7 mouse cellular contexts compared by ENCODE assay signal in the genomic region with DNA sequence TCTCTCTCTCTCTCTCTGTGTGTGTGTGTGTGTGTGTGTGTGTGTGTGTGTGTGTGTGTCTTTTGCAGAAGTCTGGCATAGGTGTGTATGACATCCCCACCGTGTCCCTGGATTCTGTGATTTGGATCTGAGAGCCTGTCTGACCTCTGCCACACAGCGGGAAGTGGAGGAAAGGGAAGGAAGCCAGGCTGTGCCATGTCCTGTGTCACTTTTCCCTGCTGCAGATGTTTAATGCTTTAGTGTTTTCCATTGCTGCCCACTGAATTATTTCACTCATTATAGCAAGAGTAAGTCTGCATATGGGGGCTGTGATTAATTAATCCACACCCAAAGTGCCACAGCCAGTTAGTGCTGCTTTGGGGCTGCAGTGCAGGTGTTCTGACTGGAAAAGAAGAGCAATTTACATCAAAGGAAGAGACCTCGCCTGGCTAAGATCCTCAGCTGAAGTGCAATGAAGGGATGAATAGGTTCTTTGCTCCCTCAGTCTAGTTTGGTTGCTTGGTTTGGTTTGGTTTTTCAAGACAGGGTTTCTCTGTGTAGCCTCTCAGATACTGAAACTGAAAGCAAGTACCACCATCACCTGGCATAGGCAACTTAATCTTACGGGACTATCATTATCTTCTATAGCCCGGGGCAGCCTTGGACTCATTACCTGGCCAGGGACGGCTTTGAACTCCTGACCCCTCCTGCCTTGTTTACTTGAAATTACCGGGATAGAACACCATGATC. TPM values are rescaled to one million over a fixed set of nuclear protein-coding genes. Genes with fewer than 3 reads are reported as not detected.
DNase-seq lines count a peak whose midpoint lies in the region; ATAC-seq and TF ChIP-seq lines count a peak whose summit lies in the region.

No protein-coding gene starts in this region.

- no peak for TF ChIP-seq EP300 in stomach, postnatal 0 days (optimal IDR thresholded peaks at IDR 0.05)

- peak overlapping the region; percentile 62; the same call in 1 of the 2 replicates for H3K9ac ChIP-seq in forebrain, embryonic 14.5 days (ENCODE audit: low read length)
- peak overlapping the region; percentile 65; the same call in 1 of the 2 replicates for H3K9ac ChIP-seq in limb, embryonic 13.5 days
- H3K9ac ChIP-seq in stomach, postnatal 0 days (ENCODE audit: low read length), result no peak overlapping the region

- H3K4me1 ChIP-seq in forebrain, embryonic 14.5 days (ENCODE audit: control insufficient read depth, insufficient read depth, low read length), result peaks cover 12% of the 10 kb centered on the region
- peaks cover 45% of the 10 kb centered on the region for H3K4me1 ChIP-seq in limb, embryonic 13.5 days
- H3K4me1 ChIP-seq in stomach, postnatal 0 days (replicated peaks; ENCODE audit: control insufficient read depth, insufficient read depth), result no peaks in the 10 kb centered on the region

- H3K4me3 ChIP-seq in forebrain, embryonic 14.5 days (ENCODE audit: low read depth, low read length), result peak overlapping the region; percentile 40; the same call in 1 of the 2 replicates
- peak overlapping the region; percentile 47 for H3K4me3 ChIP-seq in limb, embryonic 13.5 days
- no peak overlapping the region for H3K4me3 ChIP-seq in stomach, postnatal 0 days (ENCODE audit: low read depth, low read length)

- 0 out of 2 replicates have a peak overlapping the region, but pooled peaks have one; percentile 64 for H3K27ac ChIP-seq in forebrain, embryonic 14.5 days (ENCODE audit: low read depth, low read length)
- peak overlapping the region; percentile 84 for H3K27ac ChIP-seq in limb, embryonic 13.5 days
- H3K27ac ChIP-seq in stomach, postnatal 0 days (replicated peaks), result peak overlapping the region; percentile 73; the same call in 1 of the 2 replicates

- TF ChIP-seq CTCF in stomach, postnatal 0 days (IDR thresholded peaks at IDR 0.05; ENCODE audit: low read depth), result no peak

- ATAC-seq in forebrain, embryonic 14.5 days, result no peak
- ATAC-seq in limb, embryonic 13.5 days (ENCODE audit: low FRiP score, low read depth), result no peak
- ATAC-seq in stomach, postnatal 0 days (ENCODE audit: low FRiP score, low TSS enrichment), result no peak

- no peaks in the 10 kb centered on the region for H3K9me3 ChIP-seq in forebrain, embryonic 14.5 days (replicated peaks; ENCODE audit: control insufficient read depth, low read length)
- H3K9me3 ChIP-seq in limb, embryonic 13.5 days, result no peaks in the 10 kb centered on the region
- H3K9me3 ChIP-seq in stomach, postnatal 0 days (ENCODE audit: control insufficient read depth, low read length), result no peaks in the 10 kb centered on the region

- peak; percentile 16 to 34 for DNase-seq in spleen, postnatal 36 days (ENCODE audit: low spot score in 2 of 2)
- no peak for DNase-seq in spleen, adult 12 weeks (ENCODE audit: low spot score)
- DNase-seq in forebrain, embryonic 14.5 days (ENCODE audit: low spot score), result no peak
- no peak for DNase-seq in stomach, postnatal 0 days (ENCODE audit: low spot score)
- no peak for DNase-seq in right cerebral cortex, postnatal 25 days
- no peak for DNase-seq in frontal cortex, postnatal 14 days (ENCODE audit: low spot score in 2 of 2)

- H3K36me3 ChIP-seq in forebrain, embryonic 14.5 days (ENCODE audit: control insufficient read depth, insufficient read depth, low read length), result no peaks in the 10 kb centered on the region
- H3K36me3 ChIP-seq in limb, embryonic 13.5 days, result no peaks in the 10 kb centered on the region
- H3K36me3 ChIP-seq in stomach, postnatal 0 days (ENCODE audit: control insufficient read depth, insufficient read depth, low read length), result no peaks in the 10 kb centered on the region

- H3K27me3 ChIP-seq in forebrain, embryonic 14.5 days (replicated peaks; ENCODE audit: control insufficient read depth, insufficient read depth, low read length), result no peaks in the 10 kb centered on the region
- H3K27me3 ChIP-seq in limb, embryonic 13.5 days, result no peaks in the 10 kb centered on the region
- H3K27me3 ChIP-seq in stomach, postnatal 0 days (ENCODE audit: control insufficient read depth, insufficient read depth, low read length), result no peaks in the 10 kb centered on the region

- H3K4me2 ChIP-seq in forebrain, embryonic 14.5 days (ENCODE audit: low read length), result peak overlapping the region; percentile 78
- peak overlapping the region; percentile 83 for H3K4me2 ChIP-seq in limb, embryonic 13.5 days (replicated peaks)
- no peak overlapping the region for H3K4me2 ChIP-seq in stomach, postnatal 0 days (replicated peaks; ENCODE audit: low read depth)

- WGBS in forebrain, embryonic 14.5 days, result 52% methylated on average over 7 of the region's 7 CpGs
- 26% methylated on average over 7 of the region's 7 CpGs for WGBS in limb, embryonic 13.5 days
- WGBS in stomach, postnatal 0 days, result 52% methylated on average over 7 of the region's 7 CpGs

RNA-seq across cellular contexts. Expression of gene Kdm7a, which starts 51.2 kb away (rescaled TPM):
- polyA plus RNA-seq in forebrain, embryonic 14.5 days (2014; fragmentation: Nextera tagmentation; extraction: Ambion mirVana), result 4.7 and 5.9 TPM in 2 replicates
- 7.2 and 7.8 TPM in 2 replicates for polyA plus RNA-seq in limb, embryonic 13.5 days (2015; fragmentation: Nextera tagmentation; extraction: Ambion mirVana)
- 2.5 and 2.6 TPM in 2 replicates for polyA plus RNA-seq in stomach, postnatal 0 days (2015; fragmentation: Nextera tagmentation; extraction: Ambion mirVana)

Comparison
In these comparisons a context has a peak if more than half of its experiments do, and no peak if none do; other contexts are left out.
1. DNase-seq: peak in spleen, postnatal 36 days (2 of 2); none in spleen, adult 12 weeks (single experiment), forebrain, embryonic 14.5 days (single experiment), stomach, postnatal 0 days (single experiment), right cerebral cortex, postnatal 25 days (single experiment) and frontal cortex, postnatal 14 days (0 of 2).
2. Peak in every context shown above with its lines, with median percentiles within 50 percentile points of each other: H3K27ac ChIP-seq.